Mouse (Mus musculus): ENCODE results near the gene Bmp7. TPM values are rescaled to one million over a fixed set of nuclear protein-coding genes. Genes with fewer than 3 reads are reported as not detected.

The Bmp7 gene
- polyA plus RNA-seq, 1 experiment from 2014 or later: 13.2 TPM

- no peaks in the 10 kb centered on the region for H3K4me1 ChIP-seq (ENCODE audit: control insufficient read depth, insufficient read depth, low read length)
- H3K4me2 ChIP-seq (ENCODE audit: low read length): no peak overlapping the region
- H3K36me3 ChIP-seq (ENCODE audit: control insufficient read depth, insufficient read depth, low read length): no peaks in the 10 kb centered on the region
- no peak overlapping the region for H3K4me3 ChIP-seq (replicated peaks; ENCODE audit: low read depth, low read length)
- no peak overlapping the region for H3K27ac ChIP-seq (replicated peaks; ENCODE audit: low read depth, low read length)
- no peaks in the 10 kb centered on the region for H3K9me3 ChIP-seq (ENCODE audit: control insufficient read depth, low read length)
- WGBS: 77% methylated on average over 12 of the region's 12 CpGs
- ATAC-seq (ENCODE audit: low FRiP score, low TSS enrichment) (no peak), DNase-seq (no peak)
- H3K9ac ChIP-seq (replicated peaks; ENCODE audit: low read length): no peak overlapping the region
- no peaks in the 10 kb centered on the region for H3K27me3 ChIP-seq (ENCODE audit: control insufficient read depth, insufficient read depth, low read length)
Measured at GRCm38 (mm10) chr2:172888147-172888546, 52.0 kb downstream of the Bmp7 start.

DNA sequence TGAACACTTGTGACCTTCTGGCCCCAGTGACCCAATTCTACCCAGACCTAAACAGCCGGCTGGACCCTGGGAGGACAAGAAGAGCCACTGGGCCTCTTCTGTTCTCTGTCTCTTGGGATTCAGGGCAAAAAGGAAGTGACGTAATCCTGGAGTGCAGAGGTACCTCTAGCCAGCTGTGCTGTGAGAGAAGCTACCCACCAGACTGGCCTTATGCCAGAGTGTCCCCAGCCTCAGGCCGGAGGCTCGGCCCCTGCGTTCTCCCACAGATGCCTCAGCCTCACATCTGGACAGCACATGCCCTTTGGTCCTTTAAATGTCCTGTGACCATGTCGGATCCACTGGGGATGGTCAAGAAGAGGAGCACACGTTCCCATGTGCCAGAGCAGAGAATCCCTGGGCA is 54.3 kb downstream of the Bmp7 start:
- no peak overlapping the region for H3K27ac ChIP-seq (replicated peaks; ENCODE audit: low read depth, low read length)
- no peak overlapping the region for H3K4me2 ChIP-seq (ENCODE audit: low read length)
- DNase-seq (no peak), ATAC-seq (ENCODE audit: low FRiP score, low TSS enrichment) (no peak)
- WGBS: 71% methylated on average over 7 of the region's 7 CpGs
- no peaks in the 10 kb centered on the region for H3K27me3 ChIP-seq (ENCODE audit: control insufficient read depth, insufficient read depth, low read length)
- H3K36me3 ChIP-seq (ENCODE audit: control insufficient read depth, insufficient read depth, low read length): no peaks in the 10 kb centered on the region
- no peak overlapping the region for H3K9ac ChIP-seq (replicated peaks; ENCODE audit: low read length)
- H3K4me3 ChIP-seq (replicated peaks; ENCODE audit: low read depth, low read length): no peak overlapping the region
- H3K9me3 ChIP-seq (ENCODE audit: control insufficient read depth, low read length): no peaks in the 10 kb centered on the region
- H3K4me1 ChIP-seq (ENCODE audit: control insufficient read depth, insufficient read depth, low read length): no peaks in the 10 kb centered on the region

GRCm38 (mm10) chr2:172884584-172884983 is 55.5 kb downstream of the Bmp7 start:
- DNase-seq: no peak
- Histone ChIP-seq H3K27ac (replicated peaks; ENCODE audit: low read depth, low read length) (no peak overlapping the region), H3K4me2 (ENCODE audit: low read length) (no peak overlapping the region), H3K9me3 (ENCODE audit: control insufficient read depth, low read length) (no peaks in the 10 kb centered on the region), H3K9ac (replicated peaks; ENCODE audit: low read length) (no peak overlapping the region), H3K4me1 (ENCODE audit: control insufficient read depth, insufficient read depth, low read length) (no peaks in the 10 kb centered on the region), H3K36me3 (ENCODE audit: control insufficient read depth, insufficient read depth, low read length) (no peaks in the 10 kb centered on the region), H3K4me3 (replicated peaks; ENCODE audit: low read depth, low read length) (no peak overlapping the region), H3K27me3 (ENCODE audit: control insufficient read depth, insufficient read depth, low read length) (no peaks in the 10 kb centered on the region)
- 90% methylated on average over 6 of the region's 6 CpGs for WGBS
- no peak for ATAC-seq (ENCODE audit: low FRiP score, low TSS enrichment)

DNA sequence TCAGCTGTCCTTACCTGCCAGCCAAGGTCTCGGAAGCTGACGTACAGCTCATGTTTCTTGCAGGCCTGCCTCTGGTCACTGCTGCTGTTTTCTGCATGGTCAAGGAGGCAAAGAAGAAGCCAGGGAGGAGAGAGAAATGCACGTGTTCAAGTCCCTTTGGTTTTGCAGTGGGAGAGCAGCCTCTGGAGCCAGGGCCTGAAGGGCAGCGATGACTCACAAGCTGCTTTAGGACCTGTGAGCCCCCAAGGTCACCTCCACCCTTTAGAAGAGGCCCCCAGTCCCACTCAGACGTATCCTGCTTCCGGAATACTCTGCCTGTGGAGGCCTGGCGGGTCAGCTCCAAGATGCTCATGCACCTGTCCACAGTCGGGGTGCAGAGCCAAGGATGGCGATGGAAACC is 64.9 kb downstream of the Bmp7 start:
- no peak overlapping the region for H3K4me2 ChIP-seq (ENCODE audit: low read length)
- H3K27me3 ChIP-seq (ENCODE audit: control insufficient read depth, insufficient read depth, low read length): no peaks in the 10 kb centered on the region
- DNase-seq (no peak), ATAC-seq (ENCODE audit: low FRiP score, low TSS enrichment) (no peak)
- WGBS: 91% methylated on average over 9 of the region's 9 CpGs
- H3K9me3 ChIP-seq (ENCODE audit: control insufficient read depth, low read length): no peaks in the 10 kb centered on the region
- H3K4me3 ChIP-seq (replicated peaks; ENCODE audit: low read depth, low read length): no peak overlapping the region
- no peak overlapping the region for H3K9ac ChIP-seq (replicated peaks; ENCODE audit: low read length)
- H3K27ac ChIP-seq (replicated peaks; ENCODE audit: low read depth, low read length): no peak overlapping the region
- no peaks in the 10 kb centered on the region for H3K36me3 ChIP-seq (ENCODE audit: control insufficient read depth, insufficient read depth, low read length)
- 0 out of 2 replicates have a peak, but pooled peaks cover 3% of the 10 kb centered on the region for H3K4me1 ChIP-seq (ENCODE audit: control insufficient read depth, insufficient read depth, low read length)

- no peaks in the 10 kb centered on the region for H3K27me3 ChIP-seq (ENCODE audit: control insufficient read depth, insufficient read depth, low read length)
- H3K36me3 ChIP-seq (ENCODE audit: control insufficient read depth, insufficient read depth, low read length): no peaks in the 10 kb centered on the region
- H3K4me2 ChIP-seq (ENCODE audit: low read length): no peak overlapping the region
- no peaks in the 10 kb centered on the region for H3K4me1 ChIP-seq (ENCODE audit: control insufficient read depth, insufficient read depth, low read length)
- no peak overlapping the region for H3K9ac ChIP-seq (replicated peaks; ENCODE audit: low read length)
- 73% methylated on average over 5 of the region's 5 CpGs for WGBS
- H3K9me3 ChIP-seq (ENCODE audit: control insufficient read depth, low read length): no peaks in the 10 kb centered on the region
- H3K27ac ChIP-seq (replicated peaks; ENCODE audit: low read depth, low read length): no peak overlapping the region
- DNase-seq: no peak
- no peak overlapping the region for H3K4me3 ChIP-seq (replicated peaks; ENCODE audit: low read depth, low read length)
- no peak for ATAC-seq (ENCODE audit: low FRiP score, low TSS enrichment)
Measured at GRCm38 (mm10) chr2:172866356-172866755, 73.8 kb downstream of the Bmp7 start.

DNA sequence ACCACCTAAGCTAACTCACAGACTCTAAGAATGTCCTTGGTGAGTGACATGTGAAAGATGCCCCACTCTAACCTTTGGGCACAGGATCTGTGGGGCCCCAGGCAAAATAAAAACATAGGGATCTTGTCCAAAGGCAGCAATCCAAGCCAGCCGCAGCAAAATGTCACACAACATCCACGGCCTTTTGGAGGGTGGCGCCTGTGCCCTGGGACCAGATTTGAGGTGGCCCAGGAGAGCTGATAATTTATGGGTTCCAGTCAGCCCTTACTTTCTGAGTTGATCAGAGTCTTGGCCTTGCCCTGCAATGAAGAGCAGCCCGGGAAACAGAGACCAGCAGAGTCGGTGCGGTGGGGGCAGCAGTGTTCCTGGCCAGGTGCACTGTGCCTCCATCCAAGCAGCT is 75.0 kb downstream of the Bmp7 start:
- Histone ChIP-seq H3K4me1 (ENCODE audit: control insufficient read depth, insufficient read depth, low read length) (no peaks in the 10 kb centered on the region), H3K9ac (replicated peaks; ENCODE audit: low read length) (no peak overlapping the region), H3K4me3 (replicated peaks; ENCODE audit: low read depth, low read length) (no peak overlapping the region), H3K9me3 (ENCODE audit: control insufficient read depth, low read length) (no peaks in the 10 kb centered on the region), H3K4me2 (ENCODE audit: low read length) (no peak overlapping the region), H3K27ac (replicated peaks; ENCODE audit: low read depth, low read length) (no peak overlapping the region), H3K27me3 (ENCODE audit: control insufficient read depth, insufficient read depth, low read length) (no peaks in the 10 kb centered on the region), H3K36me3 (ENCODE audit: control insufficient read depth, insufficient read depth, low read length) (no peaks in the 10 kb centered on the region)
- DNase-seq (no peak), ATAC-seq (ENCODE audit: low FRiP score, low TSS enrichment) (no peak)
- WGBS: 92% methylated on average over 6 of the region's 6 CpGs

GRCm38 (mm10) chr2:172864566-172864965 is 75.6 kb downstream of the Bmp7 start:
- Histone ChIP-seq H3K4me3 (replicated peaks; ENCODE audit: low read depth, low read length) (no peak overlapping the region), H3K9me3 (ENCODE audit: control insufficient read depth, low read length) (no peaks in the 10 kb centered on the region), H3K9ac (replicated peaks; ENCODE audit: low read length) (no peak overlapping the region), H3K36me3 (ENCODE audit: control insufficient read depth, insufficient read depth, low read length) (no peaks in the 10 kb centered on the region), H3K27me3 (ENCODE audit: control insufficient read depth, insufficient read depth, low read length) (no peaks in the 10 kb centered on the region), H3K27ac (replicated peaks; ENCODE audit: low read depth, low read length) (no peak overlapping the region), H3K4me2 (ENCODE audit: low read length) (no peak overlapping the region), H3K4me1 (ENCODE audit: control insufficient read depth, insufficient read depth, low read length) (no peaks in the 10 kb centered on the region)
- 96% methylated on average over 7 of the region's 7 CpGs for WGBS
- ATAC-seq (ENCODE audit: low FRiP score, low TSS enrichment) (no peak), DNase-seq (no peak)

DNA sequence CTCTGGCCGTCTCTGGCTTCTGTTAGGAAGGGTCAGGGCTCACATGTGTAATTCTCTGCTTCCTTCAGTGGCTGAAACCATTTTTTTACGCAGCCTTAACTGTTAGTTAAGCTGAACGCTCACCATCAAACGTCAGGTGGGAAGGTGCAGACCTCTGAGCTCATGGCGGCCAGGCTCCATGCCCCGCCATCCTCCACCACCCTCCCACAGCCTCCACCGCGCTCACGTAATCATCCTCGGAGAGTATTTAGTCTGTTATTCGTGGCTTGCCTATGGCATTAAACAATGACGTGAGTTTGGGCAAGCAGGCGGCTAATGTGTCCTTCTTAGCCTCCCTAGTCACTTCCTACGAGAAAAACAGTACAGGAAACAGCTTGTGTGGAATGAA is 76.7 kb downstream of the Bmp7 start:
- no peaks in the 10 kb centered on the region for H3K4me1 ChIP-seq (ENCODE audit: control insufficient read depth, insufficient read depth, low read length)
- no peaks in the 10 kb centered on the region for H3K9me3 ChIP-seq (ENCODE audit: control insufficient read depth, low read length)
- no peak overlapping the region for H3K27ac ChIP-seq (replicated peaks; ENCODE audit: low read depth, low read length)
- WGBS: 64% methylated on average over 14 of the region's 14 CpGs
- H3K9ac ChIP-seq (replicated peaks; ENCODE audit: low read length): no peak overlapping the region
- no peak for DNase-seq
- no peak overlapping the region for H3K4me3 ChIP-seq (replicated peaks; ENCODE audit: low read depth, low read length)
- H3K27me3 ChIP-seq (ENCODE audit: control insufficient read depth, insufficient read depth, low read length): no peaks in the 10 kb centered on the region
- no peaks in the 10 kb centered on the region for H3K36me3 ChIP-seq (ENCODE audit: control insufficient read depth, insufficient read depth, low read length)
- H3K4me2 ChIP-seq (ENCODE audit: low read length): peak overlapping the region; percentile 36
- ATAC-seq (ENCODE audit: low FRiP score, low TSS enrichment): no peak

DNA sequence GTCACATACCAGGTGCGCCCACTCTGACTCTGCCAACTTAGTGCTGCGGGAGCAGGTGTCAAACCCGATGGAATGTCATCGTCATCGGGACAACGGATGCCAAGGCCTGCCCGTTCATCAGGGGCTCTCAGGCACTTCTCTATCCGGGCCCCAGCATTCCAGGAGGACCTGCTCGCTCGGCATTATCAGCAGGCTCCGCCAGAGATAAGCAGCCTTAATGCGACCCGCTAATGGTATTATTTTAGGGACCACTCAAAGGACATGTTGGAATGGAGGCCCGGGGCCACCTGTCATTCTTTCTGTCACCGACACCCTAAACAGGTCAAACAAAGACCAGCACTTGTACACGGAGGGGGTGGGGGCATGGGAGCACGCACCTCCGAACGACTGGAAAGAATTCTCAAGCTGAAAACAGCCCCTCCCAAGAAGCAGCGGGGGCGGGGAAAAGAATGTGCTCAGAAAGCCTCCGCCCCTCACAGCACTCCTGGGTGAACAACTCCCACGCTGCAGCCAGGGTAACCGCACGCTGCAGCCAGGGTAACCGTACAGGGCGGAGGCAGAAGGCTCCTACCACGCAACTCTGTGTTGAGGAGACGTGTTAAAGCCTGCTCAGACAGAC is 77.2 kb downstream of the Bmp7 start:
- ATAC-seq (ENCODE audit: low FRiP score, low TSS enrichment) (no peak), DNase-seq (peak; percentile 55)
- WGBS: 37% methylated on average over 29 of the region's 29 CpGs
- H3K9ac ChIP-seq (replicated peaks; ENCODE audit: low read length): no peak overlapping the region
- H3K9me3 ChIP-seq (ENCODE audit: control insufficient read depth, low read length): no peaks in the 10 kb centered on the region
- no peak overlapping the region for H3K4me3 ChIP-seq (replicated peaks; ENCODE audit: low read depth, low read length)
- H3K4me2 ChIP-seq (ENCODE audit: low read length): peak overlapping the region; percentile 36
- no peaks in the 10 kb centered on the region for H3K4me1 ChIP-seq (ENCODE audit: control insufficient read depth, insufficient read depth, low read length)
- H3K27ac ChIP-seq (replicated peaks; ENCODE audit: low read depth, low read length): no peak overlapping the region
- no peaks in the 10 kb centered on the region for H3K36me3 ChIP-seq (ENCODE audit: control insufficient read depth, insufficient read depth, low read length)
- H3K27me3 ChIP-seq (ENCODE audit: control insufficient read depth, insufficient read depth, low read length): no peaks in the 10 kb centered on the region

Data from midbrain, embryonic 14.5 days (tissue).